Mouse (Mus musculus): ENCODE results near the gene Pex12. TPM values are rescaled to one million over a fixed set of nuclear protein-coding genes. Genes with fewer than 3 reads are reported as not detected.

Gene Pex12
- polyA plus RNA-seq (2015; fragmentation: Nextera tagmentation; extraction: Ambion mirVana) = 8.3 and 8.9 TPM in 2 replicates

GRCm38 (mm10) chr11:83302526-83303251 is at the start of gene Pex12:
Gene Pex12 (minus strand): TSS chr11:83302586.

GRCm38 (mm10) chr11:83298225-83299195 is 3.9 kb downstream of the Pex12 start, which contains the start of gene Ap2b1:
Gene Ap2b1 (plus strand): TSS chr11:83299024.

GRCm38 (mm10) chr11:83286566-83286965 is 15.8 kb downstream of the Pex12 start, which contains the start of gene Slfn14:
Gene Slfn14 (minus strand): TSS chr11:83286726.

Other genes with a start within 250 kb of the Pex12 start
- 10.0 and 17.9 TPM in 2 replicates for gene Slfn2, start 237.5 kb downstream of the Pex12 start, polyA plus RNA-seq (2015; fragmentation: Nextera tagmentation; extraction: Ambion mirVana)
- 0.43 and 2.6 TPM in 2 replicates for gene Slfn1, start 185.7 kb downstream of the Pex12 start, polyA plus RNA-seq (2015; fragmentation: Nextera tagmentation; extraction: Ambion mirVana)
- 1.00 and 3.1 TPM in 2 replicates for gene Slfn4, start 127.4 kb downstream of the Pex12 start, polyA plus RNA-seq (2015; fragmentation: Nextera tagmentation; extraction: Ambion mirVana)
- gene Slfn3, start 111.3 kb downstream of the Pex12 start, polyA plus RNA-seq (2015; fragmentation: Nextera tagmentation; extraction: Ambion mirVana) = 0.26 and 0.39 TPM in 2 replicates
- 0.04 and 0.15 TPM in 2 replicates for gene Slfn14, start 15.9 kb downstream of the Pex12 start, polyA plus RNA-seq (2015; fragmentation: Nextera tagmentation; extraction: Ambion mirVana)
- 26.7 and 32.1 TPM in 2 replicates for gene Ap2b1, start 3.6 kb downstream of the Pex12 start, polyA plus RNA-seq (2015; fragmentation: Nextera tagmentation; extraction: Ambion mirVana)
- gene Rasl10b, start 106.6 kb upstream of the Pex12 start, polyA plus RNA-seq (2015; fragmentation: Nextera tagmentation; extraction: Ambion mirVana) = 0.36 and 0.54 TPM in 2 replicates
- 0.07 TPM in 1 of 2 replicates, not detected in the other for gene Gas2l2, start 126.9 kb upstream of the Pex12 start, polyA plus RNA-seq (2015; fragmentation: Nextera tagmentation; extraction: Ambion mirVana)
- gene 1700020L24Rik, start 135.1 kb upstream of the Pex12 start, polyA plus RNA-seq (2015; fragmentation: Nextera tagmentation; extraction: Ambion mirVana) = 0.35 and 0.41 TPM in 2 replicates
- gene Mmp28, start 160.5 kb upstream of the Pex12 start, polyA plus RNA-seq (2015; fragmentation: Nextera tagmentation; extraction: Ambion mirVana) = 5.1 and 6.0 TPM in 2 replicates
- 4.8 and 6.0 TPM in 2 replicates for gene Taf15, start 170.5 kb upstream of the Pex12 start, polyA plus RNA-seq (2015; fragmentation: Nextera tagmentation; extraction: Ambion mirVana)
- gene Heatr9, start 219.6 kb upstream of the Pex12 start, polyA plus RNA-seq (2015; fragmentation: Nextera tagmentation; extraction: Ambion mirVana) = not detected in 2 replicates
- gene Ccl5, start 227.9 kb upstream of the Pex12 start, polyA plus RNA-seq (2015; fragmentation: Nextera tagmentation; extraction: Ambion mirVana) = 0.45 and 0.88 TPM in 2 replicates